Mouse (Mus musculus) stomach, postnatal 0 days (tissue): ENCODE results near the gene Ctnnbip1.

ENCODE experiments used
- CTCF ChIP-seq: IDR thresholded peaks from 2 replicates; pipeline ENCODE4 v1.5.1; 2016; ENCODE audit warnings: antibody characterized with exemption, low read depth, mild to moderate bottlenecking, moderate library complexity
- EP300 ChIP-seq: optimal IDR thresholded peaks from 2 replicates; pipeline ENCODE3; 2016; ENCODE audit warnings: antibody characterized with exemption

GRCm38 (mm10) chr4:149594913-149595581 is 77.0 kb downstream of the Ctnnbip1 start:
- TF ChIP-seq CTCF (no peak), EP300 (no peak)
